Mouse (Mus musculus) erythroid progenitor cell, adult 5-6 weeks (primary cell): ENCODE measurements around the gene Slc22a8. TPM values are rescaled to one million over a fixed set of nuclear protein-coding genes. Genes with fewer than 3 reads are reported as not detected.

Experiments used
- total RNA-seq, 2 experiments: library from RNA; stranded (forward) in 1 of 2; stranded (reverse) in 1 of 2; fragments of 150-400 nt in 1 of 2; fragments of 186-747, 209-891 nt in 1 of 2; gene quantifications; 2 replicates each; pipeline versions ENCODE4 v1.2.3 to v1.2.4; 2015 to 2017; ENCODE audit warnings: low replicate concordance in 2 of 2

Slc22a8 gene
- total RNA-seq, 2 experiments from 2014 or later = not detected

Other genes with a start within 250 kb of the Slc22a8 start
- not detected in 2 replicates for gene Slc22a30, start 186.1 kb upstream of the Slc22a8 start, total RNA-seq (2015; ENCODE audit: low replicate concordance)
- gene Slc22a30, start 186.1 kb upstream of the Slc22a8 start, total RNA-seq (2017; ENCODE audit: low replicate concordance) = not detected in 2 replicates
- not detected in 2 replicates for gene Slc22a6, start 26.8 kb downstream of the Slc22a8 start, total RNA-seq (2015; ENCODE audit: low replicate concordance)
- gene Slc22a6, start 26.8 kb downstream of the Slc22a8 start, total RNA-seq (2017; ENCODE audit: low replicate concordance) = not detected in 2 replicates
- gene Chrm1, start 72.5 kb downstream of the Slc22a8 start, total RNA-seq (2015; ENCODE audit: low replicate concordance) = not detected in 2 replicates
- 0.26 TPM in 1 of 2 replicates, not detected in the other for gene Chrm1, start 72.5 kb downstream of the Slc22a8 start, total RNA-seq (2017; ENCODE audit: low replicate concordance)
- 198 and 206 TPM in 2 replicates for gene Slc3a2, start 132.1 kb downstream of the Slc22a8 start, total RNA-seq (2015; ENCODE audit: low replicate concordance)
- 242 and 266 TPM in 2 replicates for gene Slc3a2, start 132.1 kb downstream of the Slc22a8 start, total RNA-seq (2017; ENCODE audit: low replicate concordance)
- gene Wdr74, start 144.6 kb downstream of the Slc22a8 start, total RNA-seq (2015; ENCODE audit: low replicate concordance) = 22.0 and 28.9 TPM in 2 replicates
- gene Wdr74, start 144.6 kb downstream of the Slc22a8 start, total RNA-seq (2017; ENCODE audit: low replicate concordance) = 10.7 and 15.0 TPM in 2 replicates
- not detected in 2 replicates for gene 1700092M07Rik, start 149.5 kb downstream of the Slc22a8 start, total RNA-seq (2015; ENCODE audit: low replicate concordance)
- gene 1700092M07Rik, start 149.5 kb downstream of the Slc22a8 start, total RNA-seq (2017; ENCODE audit: low replicate concordance) = not detected in 2 replicates
- gene Stx5a, start 150.2 kb downstream of the Slc22a8 start, total RNA-seq (2015; ENCODE audit: low replicate concordance) = 67.0 and 97.7 TPM in 2 replicates
- 119 and 128 TPM in 2 replicates for gene Stx5a, start 150.2 kb downstream of the Slc22a8 start, total RNA-seq (2017; ENCODE audit: low replicate concordance)
- 462 and 487 TPM in 2 replicates for gene Nxf1, start 165.8 kb downstream of the Slc22a8 start, total RNA-seq (2015; ENCODE audit: low replicate concordance)
- gene Nxf1, start 165.8 kb downstream of the Slc22a8 start, total RNA-seq (2017; ENCODE audit: low replicate concordance) = 79.9 and 80.3 TPM in 2 replicates
- gene Tmem223, start 179.7 kb downstream of the Slc22a8 start, total RNA-seq (2015; ENCODE audit: low replicate concordance) = 25.9 and 40.7 TPM in 2 replicates
- 11.0 and 21.9 TPM in 2 replicates for gene Tmem223, start 179.7 kb downstream of the Slc22a8 start, total RNA-seq (2017; ENCODE audit: low replicate concordance)
- gene Tmem179b, start 183.2 kb downstream of the Slc22a8 start, total RNA-seq (2015; ENCODE audit: low replicate concordance) = 80.7 and 134 TPM in 2 replicates
- gene Tmem179b, start 183.2 kb downstream of the Slc22a8 start, total RNA-seq (2017; ENCODE audit: low replicate concordance) = 66.6 and 95.1 TPM in 2 replicates
- gene Taf6l, start 195.2 kb downstream of the Slc22a8 start, total RNA-seq (2015; ENCODE audit: low replicate concordance) = 6.7 and 24.1 TPM in 2 replicates
- 10.5 and 10.9 TPM in 2 replicates for gene Taf6l, start 195.2 kb downstream of the Slc22a8 start, total RNA-seq (2017; ENCODE audit: low replicate concordance)
- 49.0 and 51.2 TPM in 2 replicates for gene Polr2g, start 207.3 kb downstream of the Slc22a8 start, total RNA-seq (2015; ENCODE audit: low replicate concordance)
- gene Polr2g, start 207.3 kb downstream of the Slc22a8 start, total RNA-seq (2017; ENCODE audit: low replicate concordance) = 16.5 and 25.8 TPM in 2 replicates
- gene Zbtb3, start 211.3 kb downstream of the Slc22a8 start, total RNA-seq (2015; ENCODE audit: low replicate concordance) = not detected in 2 replicates
- gene Zbtb3, start 211.3 kb downstream of the Slc22a8 start, total RNA-seq (2017; ENCODE audit: low replicate concordance) = 1.3 TPM in 1 of 2 replicates, not detected in the other
- 55.8 and 56.6 TPM in 2 replicates for gene Ttc9c, start 228.1 kb downstream of the Slc22a8 start, total RNA-seq (2015; ENCODE audit: low replicate concordance)
- gene Ttc9c, start 228.1 kb downstream of the Slc22a8 start, total RNA-seq (2017; ENCODE audit: low replicate concordance) = 59.4 and 73.3 TPM in 2 replicates
- 54.9 and 64.2 TPM in 2 replicates for gene Hnrnpul2, start 228.8 kb downstream of the Slc22a8 start, total RNA-seq (2015; ENCODE audit: low replicate concordance)
- 154 and 160 TPM in 2 replicates for gene Hnrnpul2, start 228.8 kb downstream of the Slc22a8 start, total RNA-seq (2017; ENCODE audit: low replicate concordance)
- not detected in 2 replicates for gene AC129217.1, start 238.5 kb downstream of the Slc22a8 start, total RNA-seq (2015; ENCODE audit: low replicate concordance)
- gene AC129217.1, start 238.5 kb downstream of the Slc22a8 start, total RNA-seq (2017; ENCODE audit: low replicate concordance) = 9.5 and 15.5 TPM in 2 replicates
- gene Bscl2, start 246.2 kb downstream of the Slc22a8 start, total RNA-seq (2015; ENCODE audit: low replicate concordance) = 33.9 and 36.0 TPM in 2 replicates
- gene Bscl2, start 246.2 kb downstream of the Slc22a8 start, total RNA-seq (2017; ENCODE audit: low replicate concordance) = 20.2 and 27.1 TPM in 2 replicates
- not detected in 2 replicates for gene Gng3, start 247.9 kb downstream of the Slc22a8 start, total RNA-seq (2015; ENCODE audit: low replicate concordance)
- not detected in 2 replicates for gene Gng3, start 247.9 kb downstream of the Slc22a8 start, total RNA-seq (2017; ENCODE audit: low replicate concordance)